ENCODE assay signal across 9 mouse cellular contexts in the genomic region with DNA sequence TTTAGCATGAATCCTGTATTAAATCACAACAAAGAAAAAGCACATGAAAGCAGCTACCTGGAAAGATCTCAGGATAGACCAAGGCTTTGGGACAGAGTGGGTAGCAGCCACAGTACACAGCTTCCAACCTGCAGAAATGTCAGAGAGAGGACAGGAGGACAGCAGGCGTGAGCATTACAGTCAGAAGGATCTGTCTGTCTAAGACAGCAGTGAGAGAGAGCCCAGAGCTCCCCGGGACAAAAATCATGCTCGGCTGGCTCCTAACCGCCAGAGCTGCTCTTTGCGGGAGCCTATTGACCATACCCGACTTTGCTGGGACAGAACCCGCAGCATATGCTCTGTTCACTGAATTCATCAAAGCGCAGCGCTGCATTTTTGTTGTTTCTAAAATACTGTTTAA.
DNase-seq lines count a peak whose midpoint lies in the region; ATAC-seq and TF ChIP-seq lines count a peak whose summit lies in the region.
"Had no signal": no experiment of that assay in that cellular context is flagged by ENCODE, and none has a peak within 500 bp of the region (broad histone marks: within the 10 kb centered on the region; RNA-seq: fewer than 3 reads in every experiment).

No protein-coding gene starts in this region.

- no peaks in the 10 kb centered on the region for H3K27me3 ChIP-seq in heart, embryonic 15.5 days
- H3K27me3 ChIP-seq in spleen, adult 2 months (ENCODE audit: control insufficient read depth, insufficient read depth, low read length): no peaks in the 10 kb centered on the region
- no peaks in the 10 kb centered on the region for H3K27me3 ChIP-seq in liver, postnatal 0 days (ENCODE audit: insufficient read depth, low read length)
- H3K27me3 ChIP-seq: liver, embryonic 12.5 days had no signal

- H3K9ac ChIP-seq in heart, embryonic 15.5 days: no peak overlapping the region
- H3K9ac ChIP-seq in liver, postnatal 0 days (replicated peaks): no peak overlapping the region
- H3K9ac ChIP-seq: liver, embryonic 12.5 days had no signal

- no peaks in the 10 kb centered on the region for H3K4me1 ChIP-seq in heart, embryonic 15.5 days (replicated peaks)
- no peaks in the 10 kb centered on the region for H3K4me1 ChIP-seq in spleen, adult 2 months (ENCODE audit: control insufficient read depth, insufficient read depth, insufficient read length)
- H3K4me1 ChIP-seq in liver, postnatal 0 days (ENCODE audit: insufficient read depth): no peaks in the 10 kb centered on the region
- H3K4me1 ChIP-seq: liver, embryonic 12.5 days had no signal

- no peak overlapping the region for H3K4me2 ChIP-seq in heart, embryonic 15.5 days
- H3K4me2 ChIP-seq in liver, postnatal 0 days (ENCODE audit: low read depth, low read length): no peak overlapping the region
- H3K4me2 ChIP-seq: liver, embryonic 12.5 days had no signal

- H3K4me3 ChIP-seq in heart, embryonic 15.5 days: no peak overlapping the region
- H3K4me3 ChIP-seq in spleen, adult 2 months (ENCODE audit: extremely low read depth, insufficient read depth, insufficient read length): no peak overlapping the region
- no peak overlapping the region for H3K4me3 ChIP-seq in liver, postnatal 0 days (ENCODE audit: low read depth, low read length)
- H3K4me3 ChIP-seq: liver, embryonic 12.5 days had no signal

- ATAC-seq in heart, embryonic 15.5 days (replicated peaks; ENCODE audit: insufficient number of reproducible peaks, insufficient read depth, low FRiP score, low read depth): no peak
- ATAC-seq in liver, postnatal 0 days: no peak
- ATAC-seq: liver, embryonic 12.5 days had no signal

- no peaks in the 10 kb centered on the region for H3K36me3 ChIP-seq in heart, embryonic 15.5 days
- no peaks in the 10 kb centered on the region for H3K36me3 ChIP-seq in spleen, adult 2 months (ENCODE audit: control insufficient read depth, insufficient read depth, low read length)
- no peaks in the 10 kb centered on the region; the same call in 1 of the 2 replicates for H3K36me3 ChIP-seq in liver, postnatal 0 days (replicated peaks; ENCODE audit: insufficient read depth, low read length)
- H3K36me3 ChIP-seq: liver, embryonic 12.5 days had no signal

- H3K9me3 ChIP-seq in heart, embryonic 15.5 days (replicated peaks): no peaks in the 10 kb centered on the region
- H3K9me3 ChIP-seq in liver, postnatal 0 days (ENCODE audit: low read length): no peaks in the 10 kb centered on the region
- H3K9me3 ChIP-seq: liver, embryonic 12.5 days had no signal

- 68% methylated on average over 9 of the region's 9 CpGs for WGBS in heart, embryonic 15.5 days
- 89% methylated on average over 9 of the region's 9 CpGs for WGBS in spleen, adult 2 months
- WGBS in liver, postnatal 0 days (ENCODE audit: insufficient replicate concordance): 73% methylated on average over 9 of the region's 9 CpGs

- no peak for TF ChIP-seq POLR2A in spleen, adult 2 months (IDR thresholded peaks at IDR 0.05; ENCODE audit: low read depth, low read length)

- DNase-seq in heart, adult 8-10 months (ENCODE audit: low spot score): no peak
- DNase-seq in spleen, adult 2 months (ENCODE audit: low read depth in 1 of 2, low spot score in 2 of 2): no peak
- DNase-seq in spleen, postnatal 14 days (ENCODE audit: low spot score in 2 of 2): no peak
- DNase-seq in kidney, postnatal 36 days: peak; percentile 37 to 61
- DNase-seq in liver, postnatal 0 days: no peak
- no peak for DNase-seq in T-cell, adult 2 months (ENCODE audit: low spot score)
- no peak for DNase-seq in ovary, postnatal 14 days (ENCODE audit: low spot score)

- 0 out of 2 replicates have a peak overlapping the region, but pooled peaks have one; percentile 16 for H3K27ac ChIP-seq in heart, embryonic 15.5 days
- H3K27ac ChIP-seq in spleen, adult 2 months (ENCODE audit: insufficient read depth, low read length): 0 out of 2 replicates have a peak overlapping the region, but pooled peaks have one; percentile 27
- no peak overlapping the region; the same call in 1 of the 2 replicates for H3K27ac ChIP-seq in liver, postnatal 0 days (ENCODE audit: low read depth)
- H3K27ac ChIP-seq: liver, embryonic 12.5 days had no signal

- TF ChIP-seq CTCF in spleen, adult 2 months (IDR thresholded peaks at IDR 0.05; ENCODE audit: extremely low read depth, insufficient read depth, insufficient read length, insufficient replicate concordance): no peak
- no peak for TF ChIP-seq CTCF in liver, postnatal 0 days (IDR thresholded peaks at IDR 0.05; ENCODE audit: low read depth)

- no peak for TF ChIP-seq EP300 in liver, postnatal 0 days (IDR thresholded peaks at IDR 0.05; ENCODE audit: low read depth)

Comparison
In these comparisons a context has a peak if more than half of its experiments do, and no peak if none do; other contexts are left out.
1. DNase-seq: peak in kidney, postnatal 36 days (2 of 2); none in heart, adult 8-10 months (single experiment), spleen, adult 2 months (0 of 2), spleen, postnatal 14 days (0 of 2), liver, postnatal 0 days (single experiment), T-cell, adult 2 months (single experiment) and ovary, postnatal 14 days (single experiment).